Mouse (Mus musculus) testis, adult 10 weeks (tissue): ENCODE results near the gene Inafm1. TPM values are rescaled to one million over a fixed set of nuclear protein-coding genes. Genes with fewer than 3 reads are reported as not detected.

Experiments used
- polyA plus RNA-seq: library from polyadenylated mRNA; stranded (reverse); fragments of 350-450 nt; fragmentation: Illumina TruSeq; extraction: RNeasy Lipid Tissue Mini Kit (QIAGEN cat#74804); gene quantifications from one replicate; pipeline ENCODE4 v1.2.3, GENCODE M21; 2014; ENCODE audit warnings: low read depth, low replicate concordance

Gene Inafm1
- 1.8 TPM for polyA plus RNA-seq

GRCm38 (mm10) chr7:16273081-16273765, at the start of gene Inafm1:
Inafm1 (minus strand) TSS chr7:16273617.

GRCm38 (mm10) chr7:16308093-16308492, 34.7 kb upstream of the Inafm1 start, which contains the start of gene Bbc3:
Bbc3 (plus strand) TSS chr7:16308393.

GRCm38 (mm10) chr7:16286026-16286961, 12.9 kb upstream of the Inafm1 start, which contains the start of gene Ccdc9:
Ccdc9 (minus strand) TSS chr7:16286795.

GRCm38 (mm10) chr7:16259110-16259590, 14.3 kb downstream of the Inafm1 start, which contains the start of gene C5ar1:
C5ar1 (minus strand) TSS chr7:16259540.

GRCm38 (mm10) chr7:16244067-16244466, 29.4 kb downstream of the Inafm1 start, which contains the start of gene C5ar2:
C5ar2 (minus strand) TSS chr7:16244154.

Other genes with a start within 250 kb of the Inafm1 start
- gene Bicra, start 225.7 kb downstream of the Inafm1 start, polyA plus RNA-seq, result 0.15 TPM
- gene Zfp541, start 211.8 kb downstream of the Inafm1 start, polyA plus RNA-seq, result 18.6 TPM
- 32.6 TPM for gene Napa, start 175.2 kb downstream of the Inafm1 start, polyA plus RNA-seq
- 2.6 TPM for gene Kptn, start 153.7 kb downstream of the Inafm1 start, polyA plus RNA-seq
- gene Slc8a2, start 143.8 kb downstream of the Inafm1 start, polyA plus RNA-seq, result 2.8 TPM
- not detected for gene Meis3, start 98.5 kb downstream of the Inafm1 start, polyA plus RNA-seq
- 0.32 TPM for gene Dhx34, start 51.6 kb downstream of the Inafm1 start, polyA plus RNA-seq
- gene C5ar2, start 29.5 kb downstream of the Inafm1 start, polyA plus RNA-seq, result not detected
- 0.28 TPM for gene C5ar1, start 14.1 kb downstream of the Inafm1 start, polyA plus RNA-seq
- gene Ccdc9, start 13.2 kb upstream of the Inafm1 start, polyA plus RNA-seq, result 18.3 TPM
- gene Bbc3, start 34.8 kb upstream of the Inafm1 start, polyA plus RNA-seq, result not detected
- gene Sae1, start 114.2 kb upstream of the Inafm1 start, polyA plus RNA-seq, result 62.7 TPM
- gene Zc3h4, start 127.3 kb upstream of the Inafm1 start, polyA plus RNA-seq, result 3.0 TPM
- not detected for gene Tmem160, start 179.2 kb upstream of the Inafm1 start, polyA plus RNA-seq
- not detected for gene Npas1, start 204.1 kb upstream of the Inafm1 start, polyA plus RNA-seq